Mouse (Mus musculus): Measurements from ENCODE around the gene Atl1.

GRCm38 (mm10) chr12:69923603-69924002 lies 31.2 kb downstream of the Atl1 start:
- TF ChIP-seq CTCF (IDR thresholded peaks at IDR 0.05; ENCODE audit: extremely low read depth, insufficient read depth, low read length) (no peak), POLR2A (IDR thresholded peaks at IDR 0.05; ENCODE audit: extremely low read depth, insufficient read depth, low read length) (no peak)
